In genomic region chr15:83172492-83173429, GRCm38 (mm10) we compare ENCODE assay signal across 8 mouse cellular contexts. TPM values are rescaled to one million over a fixed set of nuclear protein-coding genes. Genes with fewer than 3 reads are reported as not detected.
DNase-seq lines count a peak whose midpoint lies in the region; ATAC-seq and TF ChIP-seq lines count a peak whose summit lies in the region.

Gene Cyb5r3, minus strand, starts transcription at chr15:83172592.

- H3K9me3 ChIP-seq in MEL (replicated peaks; ENCODE audit: insufficient read depth, low read length), result no peaks in the 10 kb centered on the region
- H3K9me3 ChIP-seq in forebrain, embryonic 11.5 days (ENCODE audit: control insufficient read depth, low read length), result no peaks in the 10 kb centered on the region
- no peaks in the 10 kb centered on the region for H3K9me3 ChIP-seq in limb, embryonic 12.5 days

- no peak for TF ChIP-seq CTCF in MEL (IDR thresholded peaks at IDR 0.05 in 2 of 3, conservative IDR thresholded peaks at IDR 0.05 in 1 of 3; ENCODE audit: control insufficient read depth in 1 of 3, insufficient read depth in 1 of 3, low read depth in 2 of 3, low read length in 3 of 3, poor library complexity in 1 of 3, severe bottlenecking in 1 of 3)
- TF ChIP-seq CTCF in olfactory bulb, adult 2 months (IDR thresholded peaks at IDR 0.05; ENCODE audit: insufficient read depth, low read depth, low read length), result no peak

- H3K36me3 ChIP-seq in MEL (ENCODE audit: control insufficient read depth in 1 of 2, insufficient read depth in 2 of 2, low read length in 2 of 2), result peaks cover 0 to 13% of the 10 kb centered on the region in 2 experiments; a peak in 2 of 4 replicates
- H3K36me3 ChIP-seq in forebrain, embryonic 11.5 days (ENCODE audit: control insufficient read depth, insufficient read depth, low read length), result no peaks in the 10 kb centered on the region
- H3K36me3 ChIP-seq in limb, embryonic 12.5 days, result no peaks in the 10 kb centered on the region

- peak; percentile 57 for ATAC-seq in forebrain, embryonic 11.5 days (replicated peaks; ENCODE audit: low FRiP score)
- ATAC-seq in limb, embryonic 12.5 days (ENCODE audit: insufficient number of reproducible peaks, insufficient read depth, low FRiP score, low TSS enrichment, low read depth), result peak; percentile 64

- WGBS in forebrain, embryonic 11.5 days, result 38% methylated on average over 28 of the region's 28 CpGs
- WGBS in limb, embryonic 12.5 days, result 38% methylated on average over 28 of the region's 28 CpGs
- WGBS in olfactory bulb, adult 2 months, result 32% methylated on average over 28 of the region's 28 CpGs

- peak in 1 of 2 experiments; percentile 8; a peak in 1 of 4 replicates for TF ChIP-seq POLR2A in MEL (IDR thresholded peaks at IDR 0.05; ENCODE audit: control insufficient read depth in 1 of 2, insufficient read depth in 1 of 2, low read depth in 1 of 2, low read length in 2 of 2, poor library complexity in 1 of 2)
- TF ChIP-seq POLR2A in olfactory bulb, adult 2 months (IDR thresholded peaks at IDR 0.05; ENCODE audit: insufficient read depth, low read depth, low read length), result no peak

- H3K79me2 ChIP-seq in MEL (ENCODE audit: control insufficient read depth, insufficient read depth, low read length, poor library complexity), result no peaks in the 10 kb centered on the region; the same call in 1 of the 2 replicates

- DNase-seq in frontal cortex, adult 2 months (ENCODE audit: extremely low spot score in 1 of 2, low spot score in 1 of 2), result no peak
- DNase-seq in frontal cortex, postnatal 10 days (ENCODE audit: low spot score in 2 of 2), result no peak
- no peak for DNase-seq in MEL (ENCODE audit: low read depth, low spot score)
- no peak for DNase-seq in forebrain, embryonic 11.5 days (ENCODE audit: low spot score)
- DNase-seq in heart, postnatal 14 days, result no peak
- no peak for DNase-seq in kidney, adult 8-10 months

- H3K4me2 ChIP-seq in forebrain, embryonic 11.5 days (ENCODE audit: low read depth, low read length, severe bottlenecking), result peak within 1 kb of the TSS; percentile 92
- H3K4me2 ChIP-seq in limb, embryonic 12.5 days, result peak within 1 kb of the TSS; percentile 90

- H3K4me1 ChIP-seq in MEL (ENCODE audit: control insufficient read depth in 1 of 2, insufficient read depth in 2 of 2, low read length in 2 of 2), result peaks cover 7 to 20% of the 10 kb centered on the region in 2 experiments
- peaks cover 8% of the 10 kb centered on the region; the same call in 1 of the 2 replicates for H3K4me1 ChIP-seq in forebrain, embryonic 11.5 days (replicated peaks; ENCODE audit: control insufficient read depth, insufficient read depth, low read length)
- H3K4me1 ChIP-seq in limb, embryonic 12.5 days (replicated peaks), result peaks cover 28% of the 10 kb centered on the region
- H3K4me1 ChIP-seq in olfactory bulb, adult 2 months (ENCODE audit: control insufficient read depth, insufficient read depth, low read length), result peaks cover 19% of the 10 kb centered on the region

- no peak for TF ChIP-seq RAD21 in MEL (IDR thresholded peaks at IDR 0.05; ENCODE audit: low read depth, low read length)

- TF ChIP-seq EP300 in MEL (IDR thresholded peaks at IDR 0.05; ENCODE audit: low read depth in 1 of 2, low read length in 2 of 2), result no peak

- H3K4me3 ChIP-seq in MEL (ENCODE audit: control insufficient read depth in 1 of 2, insufficient read depth in 1 of 2, low read depth in 2 of 2, low read length in 2 of 2), result peak within 1 kb of the TSS; percentile 63 to 97
- peak within 1 kb of the TSS; percentile 86 for H3K4me3 ChIP-seq in forebrain, embryonic 11.5 days (ENCODE audit: low read depth, low read length)
- peak within 1 kb of the TSS; percentile 89 for H3K4me3 ChIP-seq in limb, embryonic 12.5 days (replicated peaks)
- H3K4me3 ChIP-seq in olfactory bulb, adult 2 months (ENCODE audit: insufficient read depth, low read depth, low read length), result peak within 1 kb of the TSS; percentile 62

- peak within 1 kb of the TSS; percentile 60 for H3K27ac ChIP-seq in MEL (ENCODE audit: control insufficient read depth, low read depth, low read length)
- peak within 1 kb of the TSS; percentile 70 for H3K27ac ChIP-seq in forebrain, embryonic 11.5 days (ENCODE audit: low read depth, low read length)
- peak within 1 kb of the TSS; percentile 89 for H3K27ac ChIP-seq in limb, embryonic 12.5 days
- H3K27ac ChIP-seq in olfactory bulb, adult 2 months (ENCODE audit: insufficient read depth, low read depth, low read length), result peak within 1 kb of the TSS; percentile 53

- no peaks in the 10 kb centered on the region for H3K27me3 ChIP-seq in MEL (ENCODE audit: control insufficient read depth in 1 of 2, insufficient read depth in 2 of 2, low read length in 2 of 2)
- H3K27me3 ChIP-seq in forebrain, embryonic 11.5 days (ENCODE audit: control insufficient read depth, insufficient read depth, low read length), result no peaks in the 10 kb centered on the region
- no peaks in the 10 kb centered on the region for H3K27me3 ChIP-seq in limb, embryonic 12.5 days

- intact Hi-C loops in heart, postnatal 14 days (cut with DNase I), result loop anchor here (5.0 kb wide), 3 partner anchors 35 to 125 kb away; partner anchors contain the start of gene Rrp7a

- H3K9ac ChIP-seq in MEL (ENCODE audit: control insufficient read depth, low read depth, low read length, poor library complexity, severe bottlenecking), result peak within 1 kb of the TSS; percentile 75
- H3K9ac ChIP-seq in forebrain, embryonic 11.5 days (ENCODE audit: low read length), result peak within 1 kb of the TSS; percentile 79
- peak within 1 kb of the TSS; percentile 81 for H3K9ac ChIP-seq in limb, embryonic 12.5 days (replicated peaks)

TF ChIP-seq in MEL, 35 proteins besides CTCF, POLR2A, EP300 and RAD21 (continues in another document):
- TF ChIP-seq TAL1 (IDR thresholded peaks at IDR 0.05; ENCODE audit: low read length) (no peak), POLR2AphosphoS5 (IDR thresholded peaks at IDR 0.05; ENCODE audit: borderline replicate concordance, low read depth, low read length) (no peak), MEF2A (IDR thresholded peaks at IDR 0.05; ENCODE audit: extremely low read depth, insufficient replicate concordance, low read depth, low read length, poor library complexity, severe bottlenecking) (no peak), BHLHE40 (IDR thresholded peaks at IDR 0.05; ENCODE audit: borderline replicate concordance, low read depth, low read length) (no peak), KAT2A (conservative IDR thresholded peaks at IDR 0.05; ENCODE audit: low read depth, low read length) (no peak), GABPA (IDR thresholded peaks at IDR 0.05; ENCODE audit: low read depth, low read length) (no peak), CHD1 (IDR thresholded peaks at IDR 0.05; ENCODE audit: low read depth, low read length) (0 out of 2 replicates have a peak, but pooled peaks have one; percentile 50), MYC (IDR thresholded peaks at IDR 0.05; ENCODE audit: low read depth, low read length) (no peak), RCOR1 (IDR thresholded peaks at IDR 0.05; ENCODE audit: low read depth, low read length) (no peak), MAX (IDR thresholded peaks at IDR 0.05; ENCODE audit: low read length) (0 out of 2 replicates have a peak, but pooled peaks have one; percentile 34), TBP (IDR thresholded peaks at IDR 0.05; ENCODE audit: low read depth, low read length) (no peak), CHD2 (IDR thresholded peaks at IDR 0.05; ENCODE audit: low read length) (no peak), MAFK (IDR thresholded peaks at IDR 0.05; ENCODE audit: borderline replicate concordance, low read depth, low read length) (no peak), TCF12 (IDR thresholded peaks at IDR 0.05; ENCODE audit: low read depth, low read length) (no peak), ZC3H11A (IDR thresholded peaks at IDR 0.05; ENCODE audit: low read depth, low read length) (no peak), UBTF (IDR thresholded peaks at IDR 0.05; ENCODE audit: borderline replicate concordance, insufficient read depth, low read depth, low read length) (no peak), MAZ (IDR thresholded peaks at IDR 0.05; ENCODE audit: low read depth, low read length) (0 out of 2 replicates have a peak, but pooled peaks have one; percentile 10), SMC3 (IDR thresholded peaks at IDR 0.05; ENCODE audit: low read depth, low read length) (no peak), ETS1 (IDR thresholded peaks at IDR 0.05; ENCODE audit: low read depth, low read length) (no peak), JUND (IDR thresholded peaks at IDR 0.05; ENCODE audit: low read depth, low read length) (no peak), USF2 (IDR thresholded peaks at IDR 0.05; ENCODE audit: borderline replicate concordance in 1 of 2, insufficient read depth in 1 of 2, low read depth in 1 of 2, low read length in 2 of 2) (no peak), ZKSCAN1 (IDR thresholded peaks at IDR 0.05; ENCODE audit: low read depth, low read length) (no peak), MXI1 (IDR thresholded peaks at IDR 0.05; ENCODE audit: low read depth, low read length) (no peak), POLR2AphosphoS2 (IDR thresholded peaks at IDR 0.05; ENCODE audit: low read length) (no peak), E2F4 (IDR thresholded peaks at IDR 0.05; ENCODE audit: borderline replicate concordance, low read depth, low read length) (0 out of 2 replicates have a peak, but pooled peaks have one; percentile 33), NRF1 (IDR thresholded peaks at IDR 0.05; ENCODE audit: insufficient read depth, low read depth, low read length, poor library complexity, severe bottlenecking) (no peak), USF1 (IDR thresholded peaks at IDR 0.05; ENCODE audit: low read depth, low read length) (no peak), ZNF384 (IDR thresholded peaks at IDR 0.05; ENCODE audit: low read depth, low read length) (no peak), GATA1 (IDR thresholded peaks at IDR 0.05; ENCODE audit: low read depth, low read length) (no peak), ELF1 (IDR thresholded peaks at IDR 0.05; ENCODE audit: low read depth, low read length) (no peak), ZMIZ1 (IDR thresholded peaks at IDR 0.05; ENCODE audit: low read depth, low read length) (no peak), HCFC1 (IDR thresholded peaks at IDR 0.05; ENCODE audit: low read depth, low read length) (no peak)

RNA-seq across cellular contexts. Expression of gene Cyb5r3, which starts in this region (rescaled TPM):
- polyA plus RNA-seq in frontal cortex, adult 2 months (2012; rRNA removed), result 62.2 and 64.4 TPM in 2 replicates
- total RNA-seq in MEL (2012; rRNA removed), result 20.8 and 22.6 TPM in 2 replicates
- 10 to 100 TPM in 1 of 2 experiments, not detected in 1; 67.0 TPM for polyA plus RNA-seq in MEL (2012; ENCODE audit: insufficient read depth in 1 of 2, insufficient read length in 2 of 2, low read depth in 1 of 2, low replicate concordance in 2 of 2, missing spikeins in 1 of 2)
- 161 and 181 TPM in 2 replicates for polyA plus RNA-seq in forebrain, embryonic 11.5 days (2014; fragmentation: Nextera tagmentation; extraction: Ambion mirVana)
- 100 to 1,000 TPM in 1 of 2 experiments, 10 to 100 TPM in 1; 97.2 to 109 TPM for total RNA-seq in heart, postnatal 14 days (2021)
- 85.8 and 113 TPM in 2 replicates for polyA plus RNA-seq in limb, embryonic 12.5 days (2016; fragmentation: Nextera tagmentation; extraction: Ambion mirVana)
- not detected in 2 replicates for polyA plus RNA-seq in olfactory bulb, adult 2 months (2012; ENCODE audit: insufficient read depth, insufficient read length, low replicate concordance, missing spikeins)
